Mouse (Mus musculus): Measurements from ENCODE around the gene Xab2. TPM values are rescaled to one million over a fixed set of nuclear protein-coding genes. Genes with fewer than 3 reads are reported as not detected.

The Xab2 gene
- total RNA-seq (2021): 10 to 100 TPM; 36.0 to 40.7 TPM
- long read RNA-seq, experiment 1, transcript Xab2-201 (19 exons, 2,677 nt): major isoform, 53 of 69 reads
- long read RNA-seq, experiment 1, partial matches to known transcripts: 11 of 69 reads
- long read RNA-seq, experiment 1, other reads (novel, unspliced or antisense): 5 of 69 reads
- long read RNA-seq, experiment 2, full-length matches to known transcripts: 12 of 16 reads
- long read RNA-seq, experiment 2, partial matches to known transcripts: 1 of 16 reads
- long read RNA-seq, experiment 2, other reads (novel, unspliced or antisense): 3 of 16 reads

GRCm38 (mm10) chr8:3621199-3621970 lies at the start of gene Xab2, which contains the start of gene Pet100:
Xab2 (minus strand) TSS chr8:3621316.
Pet100 (plus strand) TSS chr8:3621548.
- DNase-seq: peak; percentile 97 to 98

GRCm38 (mm10) chr8:3670388-3670787 lies 49.3 kb upstream of the Xab2 start:
- DNase-seq: no peak

GRCm38 (mm10) chr8:3665507-3665906 lies 44.4 kb upstream of the Xab2 start, which contains the start of gene Mcemp1:
Mcemp1 (plus strand) TSS chr8:3665754.
- no peak for DNase-seq

- no peak for DNase-seq
These were observed 43.3 kb upstream of the Xab2 start for GRCm38 (mm10) chr8:3664405-3664804.

DNA sequence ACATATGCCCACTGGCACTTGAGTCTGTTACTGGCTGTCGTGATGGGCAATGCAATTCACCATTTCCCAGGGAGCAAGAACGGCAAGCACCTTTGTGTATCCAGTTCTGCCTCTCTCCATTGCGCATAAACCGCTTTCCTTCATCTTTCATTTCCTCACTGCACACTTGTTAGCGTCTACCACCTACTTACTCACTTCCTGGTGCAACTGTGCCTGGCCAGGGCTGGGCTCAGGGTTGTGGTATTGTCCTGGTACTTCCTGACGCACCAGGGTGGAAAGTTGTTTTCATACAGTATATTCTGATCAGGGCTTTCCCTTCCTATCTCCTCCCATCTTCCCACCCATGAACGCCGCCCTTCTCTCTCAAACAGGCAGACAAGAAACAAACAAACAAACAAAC lies 39.8 kb upstream of the Xab2 start:
- no peak for DNase-seq

- peak in 1 of 2 experiments; percentile 32 for DNase-seq
These were observed 35.7 kb upstream of the Xab2 start for GRCm38 (mm10) chr8:3656725-3657381.

- DNase-seq: no peak
These were observed 34.4 kb upstream of the Xab2 start, which contains the start of gene Retn for GRCm38 (mm10) chr8:3655526-3655925. Retn (plus strand) TSS chr8:3655770.

DNA sequence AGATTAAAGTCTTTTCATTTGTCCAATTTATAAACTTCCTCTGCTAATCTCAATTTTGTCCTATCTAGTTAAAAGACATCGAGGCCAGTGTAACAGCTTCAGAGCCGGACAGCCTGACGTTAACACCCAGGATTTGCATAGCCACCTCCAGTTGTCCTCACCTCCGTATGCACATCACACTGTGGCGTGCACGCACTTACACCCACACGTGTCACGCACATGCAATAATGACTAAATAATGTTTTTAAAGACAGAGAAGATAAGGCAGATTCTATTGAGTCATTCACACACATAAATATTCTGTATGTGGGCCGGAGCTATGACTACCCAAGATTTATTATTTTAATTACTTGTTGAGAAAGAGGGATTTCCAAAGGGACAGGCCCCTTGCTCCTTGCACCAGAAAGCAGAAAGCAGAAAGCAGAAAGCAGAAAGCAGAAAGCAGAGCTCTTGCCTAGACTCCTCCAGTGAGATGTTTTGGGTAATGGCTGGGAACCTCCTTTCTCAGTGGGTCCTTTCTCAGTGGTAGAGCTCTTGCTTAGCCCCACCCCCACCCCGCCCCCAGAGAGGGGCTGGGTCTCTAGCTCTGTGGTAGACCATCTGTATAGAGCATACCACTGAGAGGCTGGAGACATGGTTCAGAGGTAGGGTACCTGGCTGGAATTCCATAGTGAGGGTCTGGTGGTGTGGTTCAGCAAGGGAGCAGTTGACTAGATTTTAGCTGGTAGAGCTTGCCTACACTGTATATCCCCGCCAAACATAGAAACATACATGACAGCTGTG lies 33.8 kb upstream of the Xab2 start:
- no peak for DNase-seq

GRCm38 (mm10) chr8:3652845-3653244 lies 31.7 kb upstream of the Xab2 start:
- DNase-seq: no peak

- DNase-seq: no peak
These were observed 27.9 kb upstream of the Xab2 start for GRCm38 (mm10) chr8:3648990-3649389.

GRCm38 (mm10) chr8:3648268-3648667 lies 27.2 kb upstream of the Xab2 start:
- no peak for DNase-seq

DNA sequence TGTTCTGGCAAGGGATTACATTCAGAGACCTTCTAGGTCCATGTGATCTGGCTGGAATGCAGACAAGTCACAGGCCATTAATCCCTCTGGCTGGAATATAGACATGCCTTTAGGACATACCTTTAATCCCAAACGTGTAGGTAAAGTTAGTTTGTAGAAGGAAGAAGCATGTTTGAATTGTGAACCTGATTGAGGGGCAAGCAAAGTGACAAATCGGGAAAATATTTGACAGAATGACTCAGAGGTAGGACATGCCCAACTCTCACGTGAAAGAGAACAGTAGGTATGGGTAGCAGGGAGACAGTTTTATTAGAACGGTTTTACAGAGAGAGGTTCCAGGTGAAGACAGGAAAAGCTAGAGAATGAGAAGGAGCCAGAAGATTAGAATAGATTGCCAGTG lies 26.4 kb upstream of the Xab2 start:
- DNase-seq: no peak

GRCm38 (mm10) chr8:3646824-3647531 lies 25.9 kb upstream of the Xab2 start:
- no peak for DNase-seq

- DNase-seq: peak; percentile 76 to 77
These were observed 24.7 kb upstream of the Xab2 start for GRCm38 (mm10) chr8:3645804-3646203.

DNA sequence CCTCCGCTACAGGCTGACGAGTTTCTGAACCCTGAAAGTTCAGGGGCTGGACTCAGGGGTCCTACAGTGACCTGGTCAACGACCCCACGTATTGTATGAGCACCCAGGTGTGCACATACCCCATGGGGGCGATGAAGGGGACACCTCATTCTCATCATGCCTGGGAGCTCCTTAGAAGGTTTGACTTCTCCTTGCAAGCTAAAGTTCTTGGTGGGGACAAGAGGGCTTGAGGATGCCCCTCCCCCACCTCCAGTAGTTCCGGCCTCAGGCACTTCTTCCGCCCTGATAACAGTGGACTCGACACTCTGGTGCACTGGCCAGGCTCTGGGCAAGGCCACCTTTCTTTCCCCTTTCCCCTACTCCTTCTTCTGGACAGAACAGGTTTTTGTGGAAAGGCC lies 10.4 kb upstream of the Xab2 start:
- peak in 1 of 2 experiments; percentile 35 for DNase-seq

DNA sequence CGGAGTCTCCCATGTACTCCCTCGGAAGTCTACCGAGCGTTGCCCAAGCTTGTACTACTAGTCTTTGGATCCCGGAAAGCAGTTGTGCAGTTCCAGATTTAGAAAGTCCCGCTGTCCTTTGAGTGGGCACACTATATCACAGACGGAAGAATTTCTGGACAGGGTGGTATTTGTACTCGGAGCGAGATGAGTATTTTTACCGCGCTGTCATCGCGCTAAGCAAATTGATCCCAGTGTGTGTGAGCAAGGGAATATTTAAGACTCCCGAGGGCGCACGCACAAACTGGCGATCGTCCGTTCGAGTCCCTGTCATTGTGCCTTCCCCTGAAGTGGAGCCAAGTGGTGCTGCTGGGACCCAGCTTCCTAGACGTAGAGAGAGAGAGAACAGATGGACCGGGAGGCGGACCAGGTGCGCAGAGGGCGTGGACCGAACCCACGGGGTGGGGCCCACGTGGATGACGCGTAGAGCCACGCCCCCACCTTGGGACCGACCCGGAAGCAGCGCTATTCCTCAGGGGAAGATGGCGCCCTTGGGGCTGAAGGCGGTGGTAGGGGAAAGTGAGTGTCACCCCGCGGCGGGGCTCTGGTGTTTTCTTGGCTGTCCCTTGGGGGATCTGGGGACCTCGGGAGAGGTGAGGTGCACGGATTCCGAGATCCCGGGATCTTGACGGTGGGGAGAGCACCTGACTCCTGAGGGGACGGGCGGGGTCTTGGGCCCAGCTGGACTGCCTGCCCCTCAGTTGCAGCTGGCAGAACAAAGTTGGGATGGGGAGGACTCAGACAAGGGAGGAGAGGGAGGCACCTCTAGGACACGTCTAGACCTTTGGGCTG lies 9.7 kb upstream of the Xab2 start, which contains the start of gene Stxbp2:
Gene Stxbp2, plus strand, starts transcription at position 309 of the 831 bp plus-strand sequence.
- DNase-seq: peak; percentile 86 to 88

- DNase-seq: no peak
These were observed 6.9 kb upstream of the Xab2 start for GRCm38 (mm10) chr8:3628014-3628413.

- DNase-seq: no peak
These were observed 5.9 kb upstream of the Xab2 start for GRCm38 (mm10) chr8:3626971-3627370.

GRCm38 (mm10) chr8:3625445-3625844 lies 4.3 kb upstream of the Xab2 start, which contains the start of gene Pcp2:
Pcp2 (minus strand) TSS chr8:3625545.
- DNase-seq: no peak

DNA sequence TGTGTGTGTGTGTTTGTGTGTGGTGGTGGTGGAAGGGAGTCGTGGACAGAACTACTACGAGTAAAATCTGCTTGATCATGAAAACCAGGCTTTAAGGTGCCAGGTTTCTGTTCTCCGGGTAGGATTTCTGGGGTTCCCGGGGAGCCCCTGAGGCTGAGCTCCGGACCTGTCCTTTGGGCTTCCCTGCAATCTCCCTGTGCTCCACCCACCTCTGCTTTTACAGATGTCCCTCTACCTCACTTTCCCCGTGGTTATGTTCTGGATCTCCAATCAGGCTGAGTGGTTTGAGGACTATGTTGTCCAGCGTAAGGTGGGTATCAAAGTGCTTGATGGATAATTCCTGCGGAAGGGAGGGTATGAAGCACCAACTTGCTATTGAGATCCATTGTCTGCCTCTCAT lies 1.0 kb upstream of the Xab2 start:
- no peak for DNase-seq
